Mouse (Mus musculus): ENCODE measurements around the gene Emc9.

Emc9 gene

DNA sequence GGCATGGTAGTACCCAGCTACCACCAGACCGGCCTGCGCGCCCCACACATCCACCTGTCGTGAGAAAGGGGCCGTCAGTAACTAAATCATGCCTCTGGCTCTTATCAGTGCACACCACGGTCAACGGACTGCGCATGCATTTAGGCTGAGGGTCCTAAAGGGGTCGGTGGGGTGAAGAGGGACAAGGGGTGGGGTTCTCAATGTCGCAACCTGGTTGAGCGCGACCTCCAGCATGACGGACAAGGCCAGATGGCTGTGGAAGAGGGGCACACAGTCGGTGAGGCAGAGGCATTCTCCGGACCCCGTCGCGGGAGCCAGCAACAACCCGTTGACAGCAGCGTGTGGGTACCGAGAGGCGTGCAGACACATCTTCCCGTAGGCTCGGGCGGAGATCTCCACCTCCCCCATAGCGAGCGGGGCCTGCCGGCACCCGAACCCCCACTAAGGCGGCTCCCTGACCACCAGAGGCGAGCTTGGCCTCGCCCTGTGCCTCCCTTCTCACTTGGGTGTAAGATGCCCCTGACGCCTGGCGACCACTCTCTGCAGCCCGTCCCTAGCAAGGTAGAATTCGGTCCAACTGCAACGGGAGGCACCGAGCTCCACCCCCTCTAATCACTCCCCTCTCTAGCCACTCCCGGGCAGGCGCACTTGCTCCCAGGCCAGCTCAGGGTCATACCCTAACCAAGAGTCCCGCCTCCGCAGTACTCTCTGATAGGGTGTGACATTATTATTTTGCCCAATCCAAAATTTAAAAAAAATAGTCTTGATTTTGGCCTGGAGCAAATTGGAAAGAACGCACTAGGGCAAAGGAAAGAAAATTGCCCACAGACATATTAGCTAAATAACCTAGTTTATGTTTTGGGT is at the start of gene Emc9:
Emc9 (minus strand) TSS at position 601 of the 864 bp plus-strand sequence.
- DNase-seq (ENCODE audit: low read depth, low spot score): peak; percentile 86

DNA sequence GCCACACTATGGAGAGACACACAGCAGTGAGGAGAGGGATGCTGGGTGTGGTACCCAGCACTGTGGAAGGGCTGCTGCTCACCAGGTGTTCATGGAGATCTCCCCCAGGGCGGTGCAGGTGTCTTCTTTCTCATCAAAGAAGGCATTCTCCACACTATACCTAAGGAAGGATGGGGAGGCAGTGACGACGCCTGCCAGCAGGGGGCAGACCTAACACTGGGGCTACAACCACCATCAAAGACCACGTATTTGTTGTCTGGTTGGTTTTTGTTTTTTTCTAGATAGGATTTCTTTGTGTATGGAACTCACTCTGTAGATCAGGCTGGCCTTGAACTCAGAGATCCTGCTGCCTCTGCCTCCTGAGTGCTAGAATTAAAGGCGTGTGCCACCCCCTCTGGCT is 44.2 kb upstream of the Emc9 start:
- peak; percentile 68 for DNase-seq (ENCODE audit: low read depth, low spot score)

DNA sequence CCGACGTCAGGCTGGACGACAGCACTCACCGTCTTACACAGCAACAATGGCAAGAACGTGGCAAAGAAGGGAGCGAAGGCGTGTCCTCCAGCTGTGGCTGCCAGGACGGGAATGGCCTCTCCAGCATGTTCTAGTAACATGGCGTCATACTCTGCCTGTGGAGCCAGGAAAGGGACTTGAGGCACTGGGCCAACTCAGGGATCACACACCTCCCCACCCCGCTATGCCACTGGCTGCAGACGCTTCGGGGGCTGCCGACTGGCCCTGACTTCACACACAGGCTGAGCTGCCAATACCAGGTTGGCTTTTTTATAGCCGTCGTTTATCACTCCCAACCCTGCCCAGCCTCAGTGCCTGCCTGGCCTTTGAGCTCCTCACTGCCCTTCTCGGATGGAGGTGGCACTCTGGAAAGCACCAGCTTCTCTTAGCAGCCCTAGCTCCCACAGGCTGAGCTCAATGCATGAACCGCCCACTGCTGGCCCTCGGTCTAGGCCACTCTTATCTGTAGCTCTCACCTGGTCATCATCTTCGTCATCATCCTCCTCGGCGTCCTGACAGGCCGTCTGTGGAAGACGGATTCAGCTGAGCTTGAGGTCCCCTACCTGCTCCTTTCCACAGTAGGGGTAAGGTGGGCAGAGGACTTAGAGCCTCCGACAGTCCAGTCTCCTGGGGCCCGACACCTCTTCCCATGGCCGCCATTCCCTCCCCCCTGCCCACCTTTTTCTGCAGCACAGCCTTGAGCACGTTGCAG is 43.1 kb upstream of the Emc9 start:
- no peak for DNase-seq (ENCODE audit: low read depth, low spot score)

DNA sequence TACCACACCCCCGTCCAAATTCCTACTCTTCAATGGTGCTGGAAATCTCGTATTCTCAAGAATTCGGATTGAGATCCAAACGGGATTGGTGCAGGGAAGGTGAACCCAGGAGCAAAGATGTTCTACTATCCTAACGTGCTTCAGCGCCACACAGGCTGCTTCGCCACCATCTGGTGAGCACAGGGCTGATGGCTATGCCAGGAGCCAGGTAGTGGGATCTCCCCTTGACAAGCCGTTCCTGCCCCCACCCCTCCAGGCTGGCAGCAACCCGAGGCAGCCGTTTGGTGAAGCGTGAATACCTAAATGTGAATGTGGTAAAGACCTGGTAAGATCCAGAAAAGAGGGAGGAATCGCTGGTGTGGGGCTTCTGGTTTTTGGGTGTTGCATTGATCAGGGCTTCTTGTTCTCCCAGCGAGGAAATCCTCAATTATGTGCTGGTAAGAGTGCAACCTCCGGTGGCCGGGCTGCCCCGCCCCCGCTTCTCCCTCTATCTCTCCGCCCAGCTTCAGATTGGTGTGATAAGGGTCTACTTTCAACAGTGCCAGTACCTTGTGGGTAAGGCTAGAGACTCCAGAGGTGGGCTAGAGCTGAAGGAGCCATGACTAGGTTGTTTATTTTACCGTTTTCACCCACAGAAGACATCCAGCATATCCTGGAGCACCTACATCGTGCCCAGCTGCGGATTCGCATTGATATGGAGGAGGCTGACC is 33.5 kb upstream of the Emc9 start:
- no peak for DNase-seq (ENCODE audit: low read depth, low spot score)

DNA sequence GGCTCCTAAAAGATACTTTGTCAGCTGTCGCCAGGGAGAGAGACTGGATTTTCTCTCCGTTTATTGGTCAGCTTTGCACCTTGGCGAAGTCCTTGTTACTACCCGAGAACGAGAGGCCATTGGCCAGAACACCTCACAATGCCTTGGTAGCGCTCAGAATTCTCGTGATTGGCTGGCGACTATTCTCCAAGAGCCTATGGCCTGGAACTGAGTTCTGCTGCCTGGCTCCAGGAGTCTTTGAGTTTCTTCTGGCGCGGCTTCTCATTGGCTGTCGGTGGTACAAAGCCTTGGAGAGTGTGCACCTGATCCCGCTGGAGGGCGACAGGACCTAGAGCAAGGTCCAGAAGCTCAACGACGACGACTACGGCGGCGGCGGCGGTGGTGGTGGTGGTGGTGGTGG is 32.7 kb upstream of the Emc9 start, which contains the start of gene Rec8:
Rec8 (plus strand) TSS at position 216 of the 400 bp plus-strand sequence.
- peak; percentile 97 for DNase-seq (ENCODE audit: low read depth, low spot score)

DNA sequence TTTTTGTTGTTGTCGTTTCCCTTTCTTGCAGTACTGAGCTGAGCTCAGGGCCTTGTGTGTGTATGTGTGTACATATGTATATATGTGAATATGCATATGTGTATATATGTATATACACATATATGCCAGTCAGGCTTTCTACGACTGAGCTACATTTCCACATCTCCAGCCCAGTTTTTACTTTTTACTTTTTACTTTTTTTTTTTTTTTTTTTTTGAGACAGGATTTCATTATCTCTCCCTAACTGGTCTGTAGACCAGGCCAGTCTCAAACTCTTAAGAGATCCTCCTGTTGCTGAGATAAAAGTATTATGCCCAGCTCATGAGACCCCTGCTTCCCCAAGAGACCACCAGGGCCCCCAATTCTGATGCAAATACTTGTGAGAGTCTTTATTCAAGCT is 31.7 kb upstream of the Emc9 start:
- no peak for DNase-seq (ENCODE audit: low read depth, low spot score)

DNA sequence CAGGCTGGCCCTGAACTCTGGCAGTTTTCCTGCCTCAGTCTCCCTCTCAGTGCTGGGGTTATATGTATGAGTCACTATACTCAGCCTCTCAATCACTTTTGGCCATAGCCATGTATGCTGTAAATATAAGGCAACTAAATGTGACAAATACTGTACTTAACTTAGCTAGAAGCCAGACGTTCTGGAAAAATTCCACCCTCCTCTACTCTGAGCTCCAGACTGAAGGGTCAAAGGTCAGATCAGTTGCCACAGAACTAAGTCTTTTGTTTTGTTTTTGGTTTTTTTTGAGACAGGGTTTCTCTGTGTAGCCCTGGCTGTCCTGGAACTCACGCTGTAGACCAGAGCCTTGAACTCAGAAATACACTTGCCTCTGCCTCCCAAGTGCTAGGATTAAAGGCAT is 30.8 kb upstream of the Emc9 start:
- no peak for DNase-seq (ENCODE audit: low read depth, low spot score)

DNA sequence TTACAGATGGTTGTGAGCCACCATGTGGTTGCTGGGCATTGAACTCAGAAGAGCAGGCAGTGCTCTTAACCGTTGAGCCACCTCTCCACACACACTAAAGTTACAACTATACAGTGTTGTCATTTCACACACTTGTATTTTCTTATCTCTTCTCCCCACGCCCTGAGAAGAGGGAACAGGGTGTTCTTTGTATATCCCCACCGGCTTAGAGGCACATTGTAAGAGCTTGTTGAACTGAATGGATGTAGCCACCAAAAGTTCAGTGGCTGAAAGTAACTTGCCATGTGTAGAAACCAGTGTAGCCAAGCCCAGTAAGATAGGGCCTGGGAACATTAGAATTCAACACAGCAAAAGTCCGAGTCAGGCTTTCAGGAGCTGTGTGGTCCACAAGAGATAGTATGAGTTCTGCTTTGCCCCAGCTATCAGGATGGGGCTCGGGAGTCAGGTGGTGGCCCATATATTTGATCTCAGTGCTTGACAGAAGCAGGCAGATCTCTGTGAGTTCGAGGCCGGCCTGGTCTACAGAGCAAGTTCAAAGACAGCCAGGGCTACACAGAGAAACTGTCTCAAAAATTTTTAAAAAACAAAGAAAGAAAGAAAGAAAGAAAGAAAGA is 29.6 kb upstream of the Emc9 start:
- DNase-seq (ENCODE audit: low read depth, low spot score): no peak

DNA sequence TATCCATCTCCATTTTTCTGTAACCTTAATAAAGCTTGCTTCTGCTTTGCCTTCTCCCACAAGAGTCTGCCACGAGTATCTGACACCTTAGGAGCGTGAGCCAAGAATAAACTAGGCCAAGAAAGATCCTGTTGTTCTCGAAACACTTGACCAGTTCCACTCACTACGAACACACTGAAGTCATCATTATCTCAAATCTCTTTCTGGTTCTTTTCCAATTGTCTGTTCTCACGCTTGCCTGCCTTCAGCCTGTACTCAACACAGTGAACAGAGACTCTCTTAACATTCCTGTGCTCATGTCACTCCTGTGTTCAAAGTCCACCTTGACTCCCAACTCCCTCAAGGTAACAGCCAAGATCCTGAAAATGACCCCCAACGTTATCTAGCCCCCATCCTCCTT is 28.2 kb upstream of the Emc9 start:
- no peak for DNase-seq (ENCODE audit: low read depth, low spot score)

DNA sequence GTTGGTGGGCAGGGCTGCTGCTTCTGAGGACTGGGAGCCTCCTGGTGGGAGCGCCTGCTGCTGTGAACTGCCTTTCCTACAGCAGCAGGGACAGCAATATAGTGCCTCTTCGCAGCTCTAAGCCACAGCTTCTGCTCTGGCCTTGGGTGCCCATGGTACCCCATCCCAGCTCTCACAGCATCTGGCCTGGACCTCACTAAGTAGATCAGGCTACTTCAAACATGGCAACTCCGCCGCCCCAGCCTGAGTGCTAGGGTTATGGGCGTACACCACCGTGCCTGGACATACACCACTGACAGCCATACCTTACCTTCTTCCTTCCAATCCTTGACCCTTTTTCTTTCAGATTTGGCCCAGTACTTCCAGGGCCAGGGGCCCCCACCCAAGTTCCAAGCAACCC is 23.2 kb upstream of the Emc9 start:
- no peak for DNase-seq (ENCODE audit: low read depth, low spot score)

DNA sequence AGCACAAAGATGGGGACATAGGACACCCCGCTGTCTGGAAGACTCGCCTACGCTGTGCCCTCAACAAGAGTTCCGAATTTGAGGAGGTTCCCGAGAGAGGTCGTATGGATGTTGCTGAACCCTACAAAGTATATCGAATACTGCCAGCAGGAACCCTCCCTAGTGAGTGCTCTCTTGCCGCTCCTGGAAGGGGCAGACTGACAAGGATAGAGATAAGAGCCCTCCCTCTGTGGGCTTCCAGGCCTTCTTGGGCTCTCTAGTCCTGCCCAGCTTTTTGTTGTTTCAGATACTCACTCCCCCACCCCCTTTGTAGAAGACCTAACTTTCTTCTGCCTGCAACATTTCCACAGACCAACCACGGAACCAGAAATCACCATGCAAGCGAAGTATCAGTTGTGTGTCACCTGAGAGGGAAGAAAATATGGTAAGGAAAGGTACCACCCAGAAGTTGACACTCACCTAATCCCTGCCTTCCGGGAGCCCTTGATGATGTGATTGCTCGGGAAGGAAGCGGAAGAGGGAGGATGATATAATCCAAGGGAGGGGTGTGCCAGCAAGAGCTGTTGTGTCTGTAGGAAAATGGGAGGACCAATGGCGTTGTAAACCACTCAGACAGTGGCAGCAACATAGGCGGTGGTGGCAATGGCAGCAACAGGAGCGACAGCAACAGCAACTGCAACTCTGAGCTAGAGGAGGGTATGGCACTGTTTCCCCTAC is 20.8 kb upstream of the Emc9 start:
- no peak for DNase-seq (ENCODE audit: low read depth, low spot score)

DNA sequence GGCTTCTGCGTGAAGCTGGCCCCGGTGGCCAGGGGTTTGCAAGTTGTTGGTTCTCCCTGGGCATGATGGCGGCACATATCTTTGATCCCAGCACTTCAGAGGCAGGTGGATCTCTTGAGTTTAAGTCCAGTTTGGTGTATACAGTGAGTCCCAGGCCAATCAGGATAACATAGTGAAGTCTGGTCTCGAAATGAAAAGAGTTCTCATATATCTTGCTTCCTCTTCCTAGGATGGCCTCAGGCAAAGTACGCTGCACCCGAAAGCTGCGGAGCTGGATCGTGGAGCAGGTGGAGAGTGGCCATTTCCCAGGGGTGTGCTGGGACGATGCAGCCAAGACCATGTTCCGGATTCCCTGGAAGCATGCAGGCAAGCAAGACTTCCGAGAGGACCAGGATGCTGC is 19.7 kb upstream of the Emc9 start:
- DNase-seq (ENCODE audit: low read depth, low spot score): peak; percentile 29

DNA sequence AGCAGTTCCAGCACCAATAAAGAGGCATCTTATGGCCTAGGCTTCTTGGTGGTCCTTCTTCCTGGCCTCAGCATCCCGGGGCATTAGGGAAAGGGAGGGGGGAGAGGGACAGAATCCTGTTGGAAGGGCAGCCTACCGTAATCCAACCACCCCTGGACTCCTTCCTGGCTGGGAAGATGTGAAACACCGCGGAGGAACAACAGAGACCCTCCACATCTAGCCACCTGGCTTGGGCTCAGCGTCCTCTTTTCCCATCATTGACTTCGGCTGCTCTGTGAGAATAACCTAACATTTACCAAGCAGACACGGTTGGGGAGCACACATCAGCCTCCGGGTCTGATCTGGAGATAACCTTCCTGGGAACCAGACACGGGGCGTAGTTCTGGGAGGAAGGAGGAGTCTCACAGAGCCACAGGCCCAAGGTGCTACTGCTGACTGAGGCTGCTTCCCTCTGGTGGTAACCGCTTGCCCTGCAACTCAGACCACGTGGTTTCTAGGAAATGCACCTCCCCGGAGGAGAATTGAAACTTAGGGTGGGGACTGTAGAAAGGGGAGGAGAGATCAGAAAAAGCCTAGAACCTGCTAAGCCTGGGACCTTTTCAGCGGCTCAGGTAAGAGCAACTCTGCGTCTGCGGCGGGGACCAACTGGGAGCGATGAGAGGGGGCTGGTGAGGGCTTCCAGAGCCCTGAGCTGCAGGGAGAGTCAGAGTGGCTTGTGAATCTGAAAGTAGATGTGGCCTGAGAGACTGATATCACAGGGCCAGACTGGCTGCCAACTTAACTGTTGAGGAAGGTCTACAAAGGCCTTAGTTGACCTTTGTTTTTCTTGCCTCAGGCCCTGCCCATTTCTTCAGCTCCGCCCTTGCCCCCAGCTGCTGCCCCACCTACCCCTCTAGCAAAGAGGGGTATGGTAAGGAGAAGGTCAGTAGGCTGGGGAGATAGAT is 18.8 kb upstream of the Emc9 start:
- DNase-seq (ENCODE audit: low read depth, low spot score): peak; percentile 99

DNA sequence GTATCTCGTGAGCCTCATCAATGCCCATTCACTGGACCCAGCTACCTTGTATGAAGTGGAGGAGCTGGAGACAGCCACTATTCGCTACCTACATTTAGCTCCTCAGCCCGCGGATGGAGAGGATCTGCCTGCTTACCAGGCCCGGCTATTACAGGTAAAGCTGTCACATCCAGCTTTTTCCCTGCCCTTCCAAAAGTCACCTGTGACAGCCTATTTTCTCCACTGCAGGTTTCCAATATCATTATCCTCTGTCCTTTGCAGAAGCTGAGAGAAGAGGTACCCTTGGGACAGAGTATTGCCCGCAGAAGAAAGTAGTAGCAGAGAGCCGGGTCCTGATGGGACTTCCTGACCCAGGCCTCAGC is 18.1 kb upstream of the Emc9 start, which contains the start of gene Irf9:
Irf9 (plus strand) TSS at position 301 of the 362 bp plus-strand sequence.
- no peak for DNase-seq (ENCODE audit: low read depth, low spot score)

DNA sequence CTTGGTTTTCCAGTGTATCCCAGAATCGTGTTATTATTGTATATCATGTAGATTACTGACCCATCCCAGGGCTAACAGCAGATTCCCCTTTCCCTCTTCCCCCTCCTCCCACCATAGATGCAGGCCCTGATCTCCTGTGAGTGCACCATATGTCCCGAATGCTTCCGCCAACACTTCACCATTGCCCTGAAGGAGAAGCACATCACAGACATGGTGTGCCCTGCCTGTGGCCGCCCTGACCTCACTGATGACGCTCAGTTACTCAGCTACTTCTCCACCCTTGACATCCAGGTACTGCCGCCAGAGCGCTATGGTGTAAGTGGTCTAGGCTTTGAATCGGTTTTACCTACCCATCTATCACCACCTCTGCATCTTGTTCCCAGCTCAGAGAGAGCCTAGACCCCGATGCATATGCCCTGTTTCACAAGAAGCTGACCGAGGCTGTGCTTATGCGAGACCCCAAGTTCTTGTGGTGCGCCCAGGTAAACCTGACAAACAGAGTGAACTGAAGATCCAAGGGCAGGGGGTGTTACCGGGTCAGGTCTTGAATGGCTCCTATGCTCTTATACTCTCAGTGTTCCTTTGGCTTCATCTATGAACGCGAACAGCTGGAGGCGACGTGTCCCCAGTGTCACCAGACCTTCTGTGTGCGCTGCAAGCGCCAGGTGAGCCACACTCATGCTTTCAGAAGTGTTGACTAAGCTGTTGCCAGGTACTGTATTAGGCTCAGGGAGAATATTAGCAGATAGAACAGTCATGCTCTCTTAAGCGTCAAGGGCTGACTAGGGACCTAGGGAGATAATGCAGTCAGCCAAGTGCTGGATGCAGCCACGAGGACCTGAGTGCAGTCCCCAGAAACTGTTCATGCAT is 13.7 kb upstream of the Emc9 start:
- DNase-seq (ENCODE audit: low read depth, low spot score): no peak

DNA sequence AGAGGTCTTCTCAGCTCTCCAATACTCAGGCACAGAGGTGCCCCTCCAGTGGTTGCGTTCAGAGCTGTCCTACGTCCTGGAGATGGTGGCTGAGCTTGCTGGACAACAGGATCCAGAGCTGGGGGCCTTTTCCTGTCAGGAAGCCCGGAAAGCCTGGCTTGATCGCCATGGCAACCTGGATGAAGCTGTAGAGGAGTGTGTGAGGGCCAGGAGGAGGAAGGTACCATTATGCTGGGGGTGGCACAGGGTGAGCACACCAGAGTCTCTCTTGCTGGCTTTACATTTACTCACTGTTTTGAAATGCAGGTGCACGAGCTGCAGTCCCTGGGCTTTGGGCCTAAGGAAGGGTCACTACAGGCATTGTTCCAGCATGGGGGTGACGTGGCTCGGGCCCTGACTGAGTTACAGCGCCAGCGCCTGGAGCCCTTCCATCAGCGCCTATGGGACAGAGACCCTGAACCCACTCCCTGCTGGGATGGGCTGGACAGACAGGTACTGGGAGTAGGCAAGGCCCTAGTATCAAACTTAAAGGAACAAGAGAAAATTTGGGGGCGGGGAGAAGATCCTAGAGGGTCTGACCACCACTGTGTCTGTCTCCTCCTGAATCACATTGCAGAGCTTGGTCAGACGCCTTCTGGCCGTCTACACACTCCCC is 11.1 kb upstream of the Emc9 start:
- no peak for DNase-seq (ENCODE audit: low read depth, low spot score)

DNA sequence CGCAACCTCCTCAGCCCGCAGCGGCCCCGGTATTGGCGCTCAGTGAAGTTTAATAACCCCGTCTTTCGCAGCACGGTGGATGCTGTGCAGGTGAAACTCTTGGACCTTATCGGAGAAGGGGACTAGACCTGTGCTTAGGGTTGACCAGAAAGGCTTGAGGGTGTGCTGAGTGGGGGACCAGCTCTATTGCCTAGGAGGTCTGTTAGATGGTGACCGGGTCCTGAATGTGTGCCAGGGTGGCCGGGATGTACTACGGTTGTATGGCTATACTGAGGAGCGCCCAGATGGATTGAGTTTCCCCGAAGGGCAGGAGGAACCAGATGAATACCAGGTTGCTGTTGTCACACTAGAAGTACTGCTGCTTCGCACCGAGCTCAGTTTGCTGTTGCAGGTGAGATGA is 7.1 kb upstream of the Emc9 start:
- no peak for DNase-seq (ENCODE audit: low read depth, low spot score)

DNA sequence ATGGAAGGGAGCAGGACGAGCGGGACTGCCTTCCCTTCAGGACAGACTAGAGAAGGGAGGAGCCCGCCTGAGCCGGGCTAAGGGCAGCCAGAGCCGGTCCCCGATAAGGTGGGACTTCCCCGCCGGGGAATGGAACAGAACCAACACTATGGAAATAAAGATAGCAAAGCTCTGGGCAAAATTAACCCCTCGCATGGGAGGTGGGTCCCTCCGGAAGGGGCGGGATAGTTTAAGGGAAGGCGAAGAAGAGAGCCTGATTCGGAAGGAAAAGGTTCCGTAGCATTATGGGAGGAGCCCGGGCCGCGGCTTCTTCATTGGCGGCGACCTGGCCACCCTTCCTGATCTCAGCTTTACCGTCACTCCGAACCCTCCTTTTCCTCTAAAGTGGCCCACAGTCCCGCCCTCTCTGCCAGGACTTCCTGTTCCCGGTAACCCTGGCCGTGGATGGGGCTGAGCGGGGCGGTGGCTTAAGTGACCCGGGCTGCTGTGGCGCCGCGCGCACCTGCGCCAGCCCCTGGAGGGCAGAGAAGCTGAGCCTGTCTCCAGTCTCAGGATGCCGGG is 6.3 kb upstream of the Emc9 start, which contains the start of gene Rnf31:
Rnf31 (plus strand) TSS at position 378 of the 561 bp plus-strand sequence.
- DNase-seq (ENCODE audit: low read depth, low spot score): peak; percentile 96

All from ES-CJ7 (cell line).